Mouse (Mus musculus): Measurements from ENCODE around the gene Lgals3.

Gene Lgals3

GRCm38 (mm10) chr14:47369741-47370140, 2.2 kb downstream of the Lgals3 start:
- DNase-seq (ENCODE audit: low read depth, low spot score), result no peak

GRCm38 (mm10) chr14:47370790-47371189, 3.2 kb downstream of the Lgals3 start:
- no peak for DNase-seq (ENCODE audit: low read depth, low spot score)

- no peak for DNase-seq (ENCODE audit: low read depth, low spot score)
Observed at GRCm38 (mm10) chr14:47371689-47372088, 4.1 kb downstream of the Lgals3 start.

- DNase-seq (ENCODE audit: low read depth, low spot score), result peak; percentile 22
Observed at GRCm38 (mm10) chr14:47373728-47374678, 6.5 kb downstream of the Lgals3 start.

- DNase-seq (ENCODE audit: low read depth, low spot score), result no peak
Observed at GRCm38 (mm10) chr14:47376526-47376925, 9.0 kb downstream of the Lgals3 start.

- DNase-seq (ENCODE audit: low read depth, low spot score), result no peak
Observed at GRCm38 (mm10) chr14:47378336-47378735, 10.8 kb downstream of the Lgals3 start.

- no peak for DNase-seq (ENCODE audit: low read depth, low spot score)
Observed at GRCm38 (mm10) chr14:47383911-47384310, 16.4 kb downstream of the Lgals3 start.

- no peak for DNase-seq (ENCODE audit: low read depth, low spot score)
Observed at GRCm38 (mm10) chr14:47384653-47385052, 17.1 kb downstream of the Lgals3 start.

GRCm38 (mm10) chr14:47386125-47386524, 18.6 kb downstream of the Lgals3 start:
- DNase-seq (ENCODE audit: low read depth, low spot score), result no peak

GRCm38 (mm10) chr14:47393354-47394094, 26.0 kb downstream of the Lgals3 start:
- DNase-seq (ENCODE audit: low read depth, low spot score), result no peak

- peak; percentile 51 for DNase-seq (ENCODE audit: low read depth, low spot score)
Observed at GRCm38 (mm10) chr14:47395007-47395406, 27.5 kb downstream of the Lgals3 start.

GRCm38 (mm10) chr14:47395462-47396026, 28.0 kb downstream of the Lgals3 start:
- peak; percentile 82 for DNase-seq (ENCODE audit: low read depth, low spot score)

- DNase-seq (ENCODE audit: low read depth, low spot score), result peak; percentile 83
Observed at GRCm38 (mm10) chr14:47396165-47396652, 28.7 kb downstream of the Lgals3 start.

- DNase-seq (ENCODE audit: low read depth, low spot score), result no peak
Observed at GRCm38 (mm10) chr14:47402735-47403134, 35.2 kb downstream of the Lgals3 start.

GRCm38 (mm10) chr14:47406000-47406399, 38.4 kb downstream of the Lgals3 start:
- DNase-seq (ENCODE audit: low read depth, low spot score), result no peak

- DNase-seq (ENCODE audit: low read depth, low spot score), result no peak
Observed at GRCm38 (mm10) chr14:47417346-47417745, 49.8 kb downstream of the Lgals3 start.

GRCm38 (mm10) chr14:47417775-47418665, 50.5 kb downstream of the Lgals3 start, which contains the start of gene Dlgap5:
Gene Dlgap5, minus strand, starts transcription at chr14:47418407.
- peak; percentile 95 for DNase-seq (ENCODE audit: low read depth, low spot score)

- no peak for DNase-seq (ENCODE audit: low read depth, low spot score)
Observed at GRCm38 (mm10) chr14:47418666-47418991, 51.1 kb downstream of the Lgals3 start.

GRCm38 (mm10) chr14:47419034-47419625, 51.6 kb downstream of the Lgals3 start:
- no peak for DNase-seq (ENCODE audit: low read depth, low spot score)

- DNase-seq (ENCODE audit: low read depth, low spot score), result no peak
Observed at GRCm38 (mm10) chr14:47419723-47420276, 52.2 kb downstream of the Lgals3 start.

All from CD4-positive, CD25-positive, alpha-beta regulatory T cell, adult 2 months (primary cell).